Mouse (Mus musculus): ENCODE results near the gene Cd276. TPM values are rescaled to one million over a fixed set of nuclear protein-coding genes. Genes with fewer than 3 reads are reported as not detected.
A peak's percentile ranks its signal among the peaks of the same experiment; 100 is the strongest.

Cd276 gene
- total RNA-seq, 2 experiments from 2014 or later: 8.1 to 9.9 TPM

- intact Hi-C loops (cut with DNase I): loop anchor here (2.0 kb wide), 1 partner anchor 25 kb away; no protein-coding TSS in a partner anchor
- DNase-seq: peak in 1 of 2 experiments; percentile 41
Measured at GRCm38 (mm10) chr9:58554056-58554907, 955 bp downstream of the Cd276 start.

DNA sequence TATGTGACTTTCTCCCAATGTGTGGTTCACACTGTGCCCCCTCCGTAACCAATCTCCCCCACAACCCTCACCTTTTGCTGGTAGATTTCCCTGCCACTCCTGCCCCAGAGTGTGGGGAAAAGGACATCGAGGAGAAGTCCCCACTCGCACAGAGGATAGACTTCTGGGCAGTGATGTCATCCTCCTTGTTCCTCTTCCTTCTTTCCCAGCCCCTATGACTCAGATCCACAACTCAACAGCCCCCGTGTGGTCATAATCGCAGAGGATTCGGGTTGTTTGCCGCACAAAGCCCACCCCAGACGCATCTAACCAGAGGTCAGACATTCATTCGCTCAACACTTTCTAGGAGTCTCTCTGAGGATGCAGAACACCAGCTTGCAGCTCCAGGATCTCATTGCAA is 3.2 kb downstream of the Cd276 start:
- no peak for DNase-seq
- intact Hi-C loops (cut with DNase I): no loop called here

GRCm38 (mm10) chr9:58550928-58551327 is 4.3 kb downstream of the Cd276 start:
- intact Hi-C loops (cut with DNase I): no loop called here
- DNase-seq: no peak

DNA sequence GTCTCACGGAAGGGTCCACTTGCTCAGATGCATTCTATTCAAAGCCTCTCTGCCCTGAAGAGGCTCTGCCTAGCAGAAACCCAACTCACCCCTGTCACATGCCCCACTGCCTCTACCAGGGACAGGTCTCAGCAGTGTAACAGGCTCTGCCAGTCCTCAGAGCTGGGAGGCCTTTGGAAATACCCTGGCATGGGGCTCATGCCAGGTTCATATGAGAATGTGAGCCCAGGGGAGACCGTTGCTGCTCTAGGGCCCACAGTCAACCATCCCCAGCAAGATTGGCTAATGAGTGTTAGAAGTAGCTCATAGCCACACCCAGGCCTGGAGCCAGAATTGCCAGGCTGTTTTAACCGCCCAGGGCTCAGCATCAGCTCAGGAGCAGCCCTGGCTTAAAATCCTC is 5.5 kb downstream of the Cd276 start:
- DNase-seq: no peak
- intact Hi-C loops (cut with DNase I): no loop called here

GRCm38 (mm10) chr9:58548897-58549296 is 6.3 kb downstream of the Cd276 start:
- intact Hi-C loops (cut with DNase I): no loop called here
- DNase-seq: no peak

DNA sequence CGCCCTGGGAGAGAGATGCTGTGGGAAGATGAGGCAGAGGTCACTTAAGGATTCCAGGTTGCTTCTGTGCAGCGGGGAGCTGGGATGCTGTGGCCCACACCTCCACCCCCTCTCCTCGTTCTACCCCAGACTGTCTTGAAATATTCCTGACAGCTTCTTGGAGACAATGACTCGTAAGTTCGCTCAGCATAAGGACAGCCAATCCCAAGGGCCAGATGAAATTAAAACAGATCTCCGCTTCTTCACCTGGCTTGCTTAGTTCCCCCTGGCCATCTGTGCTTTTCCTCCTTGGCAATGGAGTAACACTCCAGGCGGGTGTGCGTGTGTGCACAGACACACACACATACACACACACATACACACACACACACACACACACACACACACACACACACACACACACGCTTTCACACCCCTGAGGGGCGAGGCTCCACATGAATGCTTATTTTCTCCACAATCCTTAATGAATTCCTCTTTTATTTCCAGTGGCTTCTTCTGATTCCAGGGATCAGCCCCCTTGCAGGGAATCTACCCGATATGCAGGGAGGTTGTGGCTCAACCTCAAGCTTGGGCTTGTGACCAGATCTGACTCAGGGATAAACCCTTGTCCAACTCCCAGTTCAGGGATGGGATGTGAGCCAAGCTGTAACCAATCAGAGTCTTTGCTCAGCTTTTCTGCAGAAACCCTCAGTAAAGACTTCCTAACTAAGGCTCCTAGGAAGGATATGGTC is 8.4 kb downstream of the Cd276 start:
- DNase-seq: no peak

GRCm38 (mm10) chr9:58545428-58545827 is 9.8 kb downstream of the Cd276 start:
- intact Hi-C loops (cut with DNase I): no loop called here

More for the DNA sequence above, 8.4 kb downstream of the Cd276 start:
- intact Hi-C loops (cut with DNase I): no loop called here

DNA sequence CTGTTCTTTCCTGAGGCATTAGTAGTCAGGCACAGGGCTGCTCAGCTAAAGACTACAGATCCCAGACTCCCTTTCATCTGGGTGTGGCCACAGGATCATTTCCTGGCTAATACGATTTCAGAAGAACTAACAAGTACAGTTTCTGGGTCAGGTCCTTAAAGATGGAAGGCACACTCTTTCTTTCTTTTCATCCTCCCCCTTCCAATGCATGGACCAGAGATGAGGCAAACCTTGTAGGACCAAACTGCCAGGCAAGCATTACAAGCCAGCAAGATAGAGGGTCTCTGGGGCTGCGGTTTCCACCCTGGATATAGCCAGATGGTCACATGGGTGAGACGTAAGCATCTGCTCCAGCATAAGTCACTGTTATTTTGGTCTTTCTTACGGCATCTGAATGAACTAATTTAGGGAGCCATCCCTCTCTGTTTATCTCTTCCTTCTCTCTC is 10.3 kb downstream of the Cd276 start:
- intact Hi-C loops (cut with DNase I): loop anchor here (5.0 kb wide), 1 partner anchor 327 kb away; no protein-coding TSS in a partner anchor
- peak in 1 of 2 experiments; percentile 35 for DNase-seq

More at GRCm38 (mm10) chr9:58545428-58545827, 9.8 kb downstream of the Cd276 start:
- no peak for DNase-seq

- DNase-seq: peak; percentile 75 to 79
- intact Hi-C loops (cut with DNase I): loop anchor here (5.0 kb wide), 1 partner anchor 330 kb away; no protein-coding TSS in a partner anchor
Measured at GRCm38 (mm10) chr9:58541895-58542338, 13.3 kb downstream of the Cd276 start.

GRCm38 (mm10) chr9:58539886-58540285 is 15.4 kb downstream of the Cd276 start:
- intact Hi-C loops (cut with DNase I): loop anchor here (1.0 to 5.0 kb wide), 4 partner anchors 38 to 387 kb away; no protein-coding TSS in a partner anchor
- peak; percentile 56 to 62 for DNase-seq

DNA sequence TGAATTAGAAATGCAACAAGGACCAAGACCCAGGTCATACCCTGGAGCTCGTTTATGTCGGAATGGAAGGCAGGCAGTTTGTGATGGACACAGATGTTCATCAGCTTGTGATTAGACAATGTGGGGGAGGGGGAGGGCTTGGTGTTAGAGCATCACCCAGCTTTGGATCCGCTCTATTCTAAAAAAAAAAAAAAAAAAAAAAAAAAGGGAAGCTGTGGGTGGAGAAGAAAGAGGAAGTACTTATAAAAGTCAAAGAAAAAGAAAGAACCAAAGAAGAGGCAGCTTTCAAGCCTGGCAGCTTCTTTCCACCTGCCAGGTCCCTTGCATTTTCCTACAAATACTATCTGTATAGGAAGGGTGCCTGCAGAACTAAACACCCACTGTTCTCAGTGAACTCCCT is 17.5 kb downstream of the Cd276 start:
- intact Hi-C loops (cut with DNase I): loop anchor here (5.0 kb wide), 1 partner anchor 390 kb away; no protein-coding TSS in a partner anchor

DNA sequence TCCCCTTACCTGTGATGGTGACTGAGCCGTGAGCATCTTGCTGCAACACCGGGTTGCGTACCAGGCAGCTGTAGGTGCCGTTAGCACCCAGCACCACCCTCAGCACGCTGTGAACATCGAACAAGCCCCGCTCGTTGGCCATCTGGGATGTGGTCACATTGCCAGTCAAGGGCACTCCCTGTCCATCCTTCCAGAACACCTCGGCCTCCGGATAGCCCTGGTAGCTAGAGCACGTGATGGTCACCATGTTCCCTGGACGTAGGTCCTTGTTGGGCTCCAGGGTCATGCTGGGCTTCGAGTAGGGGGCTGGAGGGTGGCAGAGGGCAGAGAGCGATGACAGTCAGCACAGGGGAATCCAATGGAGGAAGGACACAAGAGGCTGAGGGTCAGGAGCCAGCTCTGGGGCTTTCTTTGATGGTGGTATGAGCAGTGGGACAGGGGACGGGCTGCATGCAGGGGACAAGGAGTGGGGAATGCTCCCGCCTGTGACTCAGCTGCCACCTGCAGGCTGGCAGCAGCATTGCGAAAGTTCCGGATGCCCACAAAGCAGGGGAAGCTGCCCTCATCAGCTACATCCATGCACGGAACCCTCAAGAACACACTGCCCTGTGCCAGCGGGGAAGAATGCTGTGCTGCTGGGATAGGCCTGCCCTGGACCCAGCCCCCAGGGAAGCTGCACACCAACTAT is 19.6 kb downstream of the Cd276 start:
- intact Hi-C loops (cut with DNase I): loop anchor here (1.0 to 5.0 kb wide), 3 partner anchors 117 to 392 kb away; no protein-coding TSS in a partner anchor
- DNase-seq: no peak

More for the DNA sequence above, 17.5 kb downstream of the Cd276 start:
- DNase-seq: no peak

GRCm38 (mm10) chr9:58534766-58535165 is 20.5 kb downstream of the Cd276 start:
- peak; percentile 42 to 44 for DNase-seq
- intact Hi-C loops (cut with DNase I): loop anchor here (1.0 to 5.0 kb wide), 3 partner anchors 118 to 393 kb away; no protein-coding TSS in a partner anchor

GRCm38 (mm10) chr9:58533322-58533721 is 21.9 kb downstream of the Cd276 start:
- no peak for DNase-seq
- intact Hi-C loops (cut with DNase I): no loop called here

DNA sequence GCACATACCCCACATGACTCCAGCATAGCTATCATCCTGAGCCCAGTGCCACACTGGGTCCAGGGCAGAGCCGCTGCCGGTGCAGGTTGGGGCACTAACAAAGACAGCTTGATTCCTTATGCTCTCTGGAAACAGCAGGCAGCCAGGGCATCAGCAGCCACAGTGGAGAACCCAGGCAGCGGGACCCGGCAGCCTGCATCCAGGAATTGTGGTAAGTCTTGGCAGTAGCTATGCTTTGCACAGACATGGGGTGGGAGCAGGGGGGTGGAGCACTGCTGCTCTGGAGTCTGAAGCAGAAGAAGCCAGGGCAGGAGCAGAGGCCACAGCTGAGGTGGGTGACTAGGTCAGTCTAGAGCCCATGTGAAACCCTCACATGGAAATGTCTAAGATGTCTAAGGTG is 23.0 kb downstream of the Cd276 start:
- intact Hi-C loops (cut with DNase I): no loop called here
- no peak for DNase-seq

GRCm38 (mm10) chr9:58530407-58530806 is 24.8 kb downstream of the Cd276 start:
- no peak for DNase-seq
- intact Hi-C loops (cut with DNase I): no loop called here

DNA sequence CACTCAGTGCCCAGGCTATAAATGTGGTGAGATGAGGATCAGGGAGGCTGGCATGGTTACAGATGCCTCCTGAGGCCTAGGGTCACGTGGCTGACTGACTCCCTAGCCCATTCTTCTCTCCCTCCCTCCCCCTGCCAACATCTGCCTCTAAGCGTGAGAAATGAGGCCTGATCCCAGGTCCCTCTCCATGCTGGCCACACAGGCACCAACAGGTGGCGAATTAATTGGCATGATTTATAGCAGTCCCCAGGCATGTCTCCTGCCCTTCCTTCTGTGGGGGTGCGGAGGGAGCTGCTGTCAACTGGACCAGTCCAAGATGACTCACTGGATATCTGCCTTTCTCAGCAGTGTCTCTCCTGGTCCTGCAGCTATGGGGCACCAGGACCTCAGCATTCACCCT is 27.4 kb downstream of the Cd276 start:
- intact Hi-C loops (cut with DNase I): no loop called here
- DNase-seq: no peak

GRCm38 (mm10) chr9:58525108-58525507 is 30.1 kb downstream of the Cd276 start:
- DNase-seq: no peak
- intact Hi-C loops (cut with DNase I): no loop called here

- intact Hi-C loops (cut with DNase I): no loop called here
- DNase-seq: no peak
Measured at GRCm38 (mm10) chr9:58521883-58522423, 33.3 kb downstream of the Cd276 start.

Data from heart, postnatal 36 days (tissue).